Mouse (Mus musculus) kidney, postnatal 10 days (tissue): Measurements from ENCODE around the gene Rnf20.
A peak's percentile ranks its signal among the peaks of the same experiment; 100 is the strongest.

Experiments
- DNase-seq: peaks from one replicate; pipeline ENCODE4 v3.0.0; 2021; ENCODE audit warnings: mixed read lengths

Gene Rnf20

GRCm38 (mm10) chr4:49661664-49662063 lies 29.9 kb downstream of the Rnf20 start:
- no peak for DNase-seq

GRCm38 (mm10) chr4:49662231-49662630 lies 30.4 kb downstream of the Rnf20 start:
- DNase-seq, result no peak

- DNase-seq, result no peak
These were observed 33.0 kb downstream of the Rnf20 start for GRCm38 (mm10) chr4:49664850-49665249.

- DNase-seq, result no peak
These were observed 44.3 kb downstream of the Rnf20 start for GRCm38 (mm10) chr4:49676071-49676470.

- DNase-seq, result no peak
These were observed 45.0 kb downstream of the Rnf20 start for GRCm38 (mm10) chr4:49676790-49677189.

GRCm38 (mm10) chr4:49680171-49680875 lies 48.5 kb downstream of the Rnf20 start:
- DNase-seq, result no peak

- no peak for DNase-seq
These were observed 50.0 kb downstream of the Rnf20 start, which contains the start of gene Ppp3r2 for GRCm38 (mm10) chr4:49681812-49682211. Gene Ppp3r2, minus strand, starts transcription at chr4:49682024.

- peak; percentile 51 for DNase-seq
These were observed 56.9 kb downstream of the Rnf20 start for GRCm38 (mm10) chr4:49688594-49689288.

- DNase-seq, result peak; percentile 19
These were observed 59.8 kb downstream of the Rnf20 start for GRCm38 (mm10) chr4:49691405-49692194.
